Mouse (Mus musculus) telencephalon, adult 2 months (tissue): ENCODE results near the gene Shb.
A peak's percentile ranks its signal among the peaks of the same experiment; 100 is the strongest.

Experiments used
- DNase-seq: peaks from one replicate; pipeline ENCODE4 v3.0.0-alpha.2; 2011; ENCODE audit warnings: low read depth, low spot score

Gene Shb

GRCm38 (mm10) chr4:45421519-45422260 lies 110.6 kb downstream of the Shb start:
- no peak for DNase-seq

- no peak for DNase-seq
Observed at GRCm38 (mm10) chr4:45420733-45421132, 111.5 kb downstream of the Shb start.

GRCm38 (mm10) chr4:45419051-45419450 lies 113.2 kb downstream of the Shb start:
- no peak for DNase-seq

- no peak for DNase-seq
Observed at GRCm38 (mm10) chr4:45418229-45418950, 113.9 kb downstream of the Shb start.

- DNase-seq: no peak
Observed at GRCm38 (mm10) chr4:45416314-45416713, 116.0 kb downstream of the Shb start.

GRCm38 (mm10) chr4:45413674-45414338 lies 118.5 kb downstream of the Shb start:
- no peak for DNase-seq

GRCm38 (mm10) chr4:45412433-45413192 lies 119.7 kb downstream of the Shb start:
- no peak for DNase-seq

GRCm38 (mm10) chr4:45411181-45411790 lies 121.0 kb downstream of the Shb start:
- no peak for DNase-seq

GRCm38 (mm10) chr4:45409270-45409669 lies 123.0 kb downstream of the Shb start:
- DNase-seq: no peak

GRCm38 (mm10) chr4:45408427-45409132 lies 123.7 kb downstream of the Shb start, which contains the start of gene Slc25a51:
Gene Slc25a51, minus strand, starts transcription at chr4:45408766.
- peak; percentile 95 for DNase-seq

- DNase-seq: no peak
Observed at GRCm38 (mm10) chr4:45407703-45408334, 124.5 kb downstream of the Shb start.

- DNase-seq: no peak
Observed at GRCm38 (mm10) chr4:45407001-45407702, 125.1 kb downstream of the Shb start.

- DNase-seq: no peak
Observed at GRCm38 (mm10) chr4:45406397-45406796, 125.9 kb downstream of the Shb start.

- no peak for DNase-seq
Observed at GRCm38 (mm10) chr4:45405315-45405714, 127.0 kb downstream of the Shb start.

GRCm38 (mm10) chr4:45404086-45404485 lies 128.2 kb downstream of the Shb start:
- no peak for DNase-seq

GRCm38 (mm10) chr4:45403499-45403878 lies 128.8 kb downstream of the Shb start:
- no peak for DNase-seq

- DNase-seq: no peak
Observed at GRCm38 (mm10) chr4:45402878-45403498, 129.3 kb downstream of the Shb start.

GRCm38 (mm10) chr4:45402281-45402680 lies 130.0 kb downstream of the Shb start:
- DNase-seq: no peak
